Mouse (Mus musculus): Measurements from ENCODE around the gene Ajm1.
"Not testable (repeated sequence)": the region's sequence is repeated elsewhere in the genome, so short reads cannot be mapped to it uniquely, and the experiment has no call there.

Ajm1 gene

GRCm38 (mm10) chr2:25560551-25560950, 21.0 kb downstream of the Ajm1 start:
- DNase-seq: no peak

DNA sequence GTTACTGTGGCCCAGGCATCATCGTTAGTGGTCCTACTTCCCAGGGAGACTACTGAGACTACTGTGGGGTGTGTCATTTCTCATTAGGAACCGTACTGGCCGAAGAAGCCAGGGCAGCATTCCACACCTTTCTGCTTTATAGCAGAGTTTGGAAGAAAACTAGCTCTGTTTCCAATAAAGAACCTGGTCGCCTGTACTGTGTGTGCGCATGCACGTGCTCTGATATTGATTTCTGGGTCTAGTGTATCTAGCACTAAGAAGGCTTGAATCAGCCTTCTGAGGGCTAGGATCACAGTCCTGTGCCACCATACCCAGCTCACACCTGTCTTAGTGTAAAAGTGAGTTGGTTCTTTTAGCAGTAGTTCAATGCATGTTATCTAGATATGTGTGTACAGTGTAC, 22.8 kb downstream of the Ajm1 start:
- DNase-seq: no peak

GRCm38 (mm10) chr2:25557964-25558360, 23.6 kb downstream of the Ajm1 start:
- DNase-seq: peak; percentile 70 to 72

DNA sequence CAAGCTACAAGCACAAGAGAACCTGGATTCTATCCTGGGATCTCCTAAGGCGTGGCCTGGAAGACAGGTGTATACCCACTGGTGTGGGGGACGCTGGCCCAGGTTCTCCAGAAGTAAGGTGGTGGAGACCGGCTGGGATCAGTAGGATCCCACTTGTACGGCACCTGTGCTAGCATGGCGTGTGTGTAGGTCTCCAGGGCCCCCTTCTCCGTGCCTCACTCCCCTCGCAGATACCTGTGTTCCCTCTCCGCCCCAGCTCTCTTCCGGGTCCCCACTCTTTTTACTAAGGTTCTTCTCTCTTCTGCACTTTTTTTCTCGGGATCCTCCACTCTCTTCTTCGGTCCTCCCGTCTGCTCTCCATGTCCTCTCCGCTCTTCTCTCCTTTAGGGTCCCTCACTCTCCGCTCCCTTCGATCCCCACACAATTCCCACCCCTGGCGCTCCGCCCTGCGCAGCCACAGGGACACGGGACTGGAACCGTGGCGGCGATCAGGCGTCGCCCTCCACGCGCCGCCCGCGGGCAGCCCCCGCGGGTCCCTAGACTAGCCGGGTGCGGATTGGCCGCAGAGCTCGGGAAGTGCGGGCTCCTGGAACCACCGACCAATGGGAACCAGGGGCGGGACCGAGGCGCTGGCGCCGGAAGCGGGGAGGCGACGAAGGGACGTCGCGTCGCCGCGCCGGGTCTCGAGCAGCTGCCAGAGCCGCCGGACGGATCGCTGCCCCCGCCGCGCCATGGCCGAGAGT, 24.2 kb downstream of the Ajm1 start, which contains the start of gene Edf1:
Gene Edf1, plus strand, starts transcription at position 627 of the 743 bp plus-strand sequence.
- DNase-seq: peak; percentile 94 to 95

- no peak for DNase-seq
These were observed 25.3 kb downstream of the Ajm1 start for GRCm38 (mm10) chr2:25556296-25556695.

GRCm38 (mm10) chr2:25555479-25555878, 26.1 kb downstream of the Ajm1 start:
- not testable (repeated sequence) for DNase-seq

GRCm38 (mm10) chr2:25553171-25553786, 28.3 kb downstream of the Ajm1 start:
- not testable (repeated sequence) for DNase-seq

- DNase-seq: peak; percentile 65 to 81
These were observed 30.4 kb downstream of the Ajm1 start for GRCm38 (mm10) chr2:25551186-25551585.

- no peak for DNase-seq
These were observed 32.3 kb downstream of the Ajm1 start for GRCm38 (mm10) chr2:25549021-25549991.

- peak; percentile 99 for DNase-seq
These were observed 34.6 kb downstream of the Ajm1 start, which contains the start of gene Traf2 for GRCm38 (mm10) chr2:25546811-25547491. Traf2 (minus strand) TSS chr2:25546940.

- no peak for DNase-seq
These were observed 35.4 kb downstream of the Ajm1 start for GRCm38 (mm10) chr2:25545996-25546810.

DNA sequence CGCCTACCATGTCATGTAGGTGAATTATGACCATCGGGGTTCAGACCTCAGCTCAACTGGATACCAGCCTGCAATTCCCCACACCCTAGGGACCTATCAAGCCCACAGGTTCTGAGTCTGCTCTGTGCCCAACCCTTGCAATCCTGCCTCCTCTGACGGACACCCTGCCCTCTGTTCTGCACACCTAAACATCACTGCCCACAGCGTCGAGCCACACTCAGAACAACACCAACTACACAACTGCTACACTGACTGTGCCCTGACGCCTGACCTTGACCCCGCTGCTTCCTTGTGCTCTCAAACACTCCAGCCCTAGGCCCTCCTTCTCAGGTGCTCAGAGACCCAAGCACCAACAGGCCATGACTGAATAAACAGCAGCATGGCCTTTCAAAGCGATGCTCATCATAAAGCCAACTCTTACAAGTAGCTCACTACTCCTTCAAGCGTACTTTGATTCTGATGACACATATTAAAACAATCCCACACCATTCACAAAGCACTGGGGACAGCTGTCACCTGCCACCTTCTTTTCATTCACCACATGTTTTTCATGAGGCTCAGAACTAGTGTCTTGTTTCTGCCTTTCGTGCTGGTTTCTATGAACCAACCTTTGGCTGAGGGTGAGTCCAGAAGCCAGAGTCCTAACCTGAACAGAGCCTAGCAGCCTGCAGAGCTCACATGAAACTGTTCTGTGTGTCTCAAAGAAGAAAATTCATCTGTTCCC, 39.8 kb downstream of the Ajm1 start:
- no peak for DNase-seq

- peak; percentile 42 to 63 for DNase-seq
These were observed 41.0 kb downstream of the Ajm1 start for GRCm38 (mm10) chr2:25540541-25540948.

- no peak for DNase-seq
These were observed 45.0 kb downstream of the Ajm1 start for GRCm38 (mm10) chr2:25536531-25536930.

DNA sequence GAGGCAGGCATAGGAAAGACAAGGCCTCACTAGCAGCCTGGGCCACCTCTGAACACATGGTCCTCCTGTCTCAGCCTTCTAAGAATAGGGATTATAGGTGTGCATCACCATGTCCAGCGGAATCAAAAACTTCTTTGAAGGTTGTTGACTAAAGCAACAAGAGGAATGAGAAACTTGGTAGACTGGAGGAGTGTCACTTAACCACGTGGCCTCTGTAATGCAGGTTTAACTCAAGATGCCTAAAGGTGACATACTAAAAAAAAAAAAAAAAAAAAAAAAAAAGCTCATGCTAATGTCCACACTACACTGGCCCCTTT, 46.7 kb downstream of the Ajm1 start:
- no peak for DNase-seq

DNA sequence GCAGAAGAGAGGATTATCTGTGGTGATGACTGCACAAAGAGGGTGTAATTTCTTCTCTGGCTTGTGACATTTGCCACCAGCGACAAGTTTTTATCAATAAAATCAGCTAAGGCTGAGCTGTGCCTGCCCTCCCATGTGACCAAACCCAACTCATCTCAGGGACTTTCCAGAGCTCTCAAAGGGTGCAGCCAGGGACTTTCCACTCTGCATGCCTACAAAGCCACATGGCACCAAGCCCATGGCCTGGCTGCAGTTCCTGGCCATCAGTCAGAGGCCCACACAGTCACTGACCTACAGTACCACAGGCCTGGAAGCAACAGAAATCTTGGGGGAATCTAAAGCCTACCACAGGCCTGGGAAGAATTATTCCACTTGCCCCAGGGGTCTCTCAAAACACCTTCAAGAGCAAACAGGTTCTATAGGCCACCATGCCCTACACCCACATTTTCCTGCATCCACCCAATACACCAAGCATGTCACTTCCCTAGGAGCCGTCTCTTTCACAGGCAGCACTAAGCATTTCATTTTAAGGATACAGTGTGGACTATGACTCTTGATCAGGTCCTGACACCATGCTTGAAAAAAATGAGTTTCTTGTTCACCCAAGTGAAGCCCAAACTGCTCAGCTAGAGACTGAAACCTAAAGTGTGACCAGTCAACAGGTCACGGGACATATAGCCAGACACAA, 47.2 kb downstream of the Ajm1 start:
- peak; percentile 79 to 85 for DNase-seq

GRCm38 (mm10) chr2:25533707-25534106, 47.9 kb downstream of the Ajm1 start:
- no peak for DNase-seq

GRCm38 (mm10) chr2:25526510-25527302, 54.9 kb downstream of the Ajm1 start:
- DNase-seq: no peak

Measured in kidney, adult 8-10 months (tissue).